Mouse (Mus musculus) G1E (cell line): Measurements from ENCODE around the gene Hoxa13.

Experiments used
- CTCF ChIP-seq: IDR thresholded peaks from 2 replicates; pipeline ENCODE4 v1.5.1; 2012; ENCODE audit warnings: low read depth, low read length, inconsistent platforms, mixed read lengths
- GATA1 ChIP-seq: IDR thresholded peaks from 2 replicates; pipeline ENCODE4 v1.6.1; 2012; ENCODE audit warnings: borderline replicate concordance, low read length, inconsistent platforms, mixed read lengths
- GATA2 ChIP-seq: IDR thresholded peaks from 2 replicates; pipeline ENCODE4 v1.6.1; 2012; ENCODE audit warnings: low read depth, low read length, inconsistent platforms, borderline replicate concordance
- POLR2AphosphoS5 ChIP-seq: IDR thresholded peaks from 2 replicates; pipeline ENCODE4 v1.6.1; 2012; ENCODE audit warnings: low read depth, low read length, inconsistent platforms; ENCODE audit not compliant: insufficient replicate concordance
- TAL1 ChIP-seq: conservative IDR thresholded peaks from 2 replicates; pipeline ENCODE4 v1.6.1; 2012; ENCODE audit warnings: low read depth, low read length, inconsistent platforms, mixed read lengths

GRCm38 (mm10) chr6:52244471-52245039 lies 16.1 kb downstream of the Hoxa13 start:
- no peak for TF ChIP-seq CTCF
- TF ChIP-seq GATA1: no peak
- no peak for TF ChIP-seq POLR2AphosphoS5
- TF ChIP-seq TAL1: no peak
- TF ChIP-seq GATA2: no peak
